Mouse (Mus musculus): ENCODE results near the gene Olfr1045.
"Not testable (repeated sequence)": the region's sequence is repeated elsewhere in the genome, so short reads cannot be mapped to it uniquely, and the experiment has no call there.

Olfr1045 gene

GRCm38 (mm10) chr2:86202909-86203308 is at the start of gene Olfr1045:
Gene Olfr1045, minus strand, starts transcription at chr2:86203009.
- no peak for DNase-seq

- no peak for DNase-seq
These were observed 37.4 kb upstream of the Olfr1045 start, which contains the start of gene Olfr1048 for GRCm38 (mm10) chr2:86240189-86240588. Gene Olfr1048, minus strand, starts transcription at chr2:86240289.

DNA sequence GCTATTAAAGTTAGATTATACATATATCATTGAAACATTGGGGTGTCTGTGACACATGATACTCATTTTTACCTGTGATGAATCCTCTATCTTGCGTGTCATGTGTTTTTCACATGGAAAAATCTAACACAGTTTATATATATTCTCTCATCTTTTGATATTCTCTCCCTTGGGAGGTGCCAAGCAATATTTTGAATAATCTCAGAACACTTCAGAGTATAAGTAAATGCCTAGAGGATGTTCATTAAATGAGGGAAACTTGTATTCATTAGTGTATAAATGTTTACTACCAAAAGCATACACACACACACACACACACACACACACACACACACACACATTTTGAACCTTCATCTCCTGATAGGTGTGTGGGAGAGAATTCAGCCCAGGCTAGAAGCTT is 28.5 kb upstream of the Olfr1045 start, which contains the start of gene Olfr1047:
Olfr1047 (minus strand) TSS at position 101 of the 400 bp plus-strand sequence.
- no peak for DNase-seq

GRCm38 (mm10) chr2:86219214-86219613 is 16.4 kb upstream of the Olfr1045 start, which contains the start of gene Olfr1046:
Gene Olfr1046, minus strand, starts transcription at chr2:86219314.
- no peak for DNase-seq

DNA sequence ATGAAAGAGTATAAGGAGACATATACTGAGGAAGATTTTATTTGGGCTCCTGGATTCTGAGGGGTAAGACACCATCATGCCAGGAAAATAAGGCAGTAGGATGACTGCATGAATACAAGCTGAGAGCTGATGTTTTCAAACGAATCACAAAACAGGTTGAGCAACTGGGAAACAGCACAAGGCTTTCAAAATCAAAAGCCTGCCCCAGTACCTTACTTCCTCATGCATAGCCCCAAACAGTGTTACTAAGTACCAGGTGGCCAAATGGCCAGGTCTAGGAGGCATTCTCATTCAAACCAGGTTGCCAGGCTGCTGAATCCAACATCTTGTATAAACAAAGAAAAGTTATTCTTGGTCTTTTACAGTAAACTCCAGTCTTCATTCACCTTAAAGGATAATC is 6.9 kb downstream of the Olfr1045 start:
- no peak for DNase-seq

GRCm38 (mm10) chr2:86185583-86185982 is 17.2 kb downstream of the Olfr1045 start, which contains the start of gene Olfr52:
Gene Olfr52, minus strand, starts transcription at chr2:86185683.
- no peak for DNase-seq

- no peak for DNase-seq
These were observed 22.9 kb downstream of the Olfr1045 start for GRCm38 (mm10) chr2:86179950-86180349.

- DNase-seq = no peak
These were observed 25.1 kb downstream of the Olfr1045 start, which contains the start of gene Olfr1044 for GRCm38 (mm10) chr2:86177720-86178119. Gene Olfr1044, minus strand, starts transcription at chr2:86177820.

GRCm38 (mm10) chr2:86175422-86175821 is 27.4 kb downstream of the Olfr1045 start:
- not testable (repeated sequence) for DNase-seq

GRCm38 (mm10) chr2:86167422-86167821 is 35.4 kb downstream of the Olfr1045 start, which contains the start of gene Olfr1043:
Gene Olfr1043, minus strand, starts transcription at chr2:86167522.
- DNase-seq = no peak

- DNase-seq = no peak
These were observed 41.1 kb downstream of the Olfr1045 start, which contains the start of gene Olfr1042 for GRCm38 (mm10) chr2:86161738-86162137. Gene Olfr1042, minus strand, starts transcription at chr2:86161838.

GRCm38 (mm10) chr2:86146632-86147031 is 56.2 kb downstream of the Olfr1045 start, which contains the start of gene Olfr1040:
Gene Olfr1040, minus strand, starts transcription at chr2:86146732.
- DNase-seq = no peak

Measured in cerebellum, adult 11-12 months (tissue).